Mouse (Mus musculus) lung, embryonic 15.5 days (tissue): ENCODE results near the gene Mymk. TPM values are rescaled to one million over a fixed set of nuclear protein-coding genes. Genes with fewer than 3 reads are reported as not detected.

Experiments
- ATAC-seq: fragments of 200-750 bp; cut with Nextera tagmentation; 2 replicates; pipeline ENCODE4 v1.8.0; 2017; ENCODE audit warnings: moderate number of reproducible peaks, borderline replicate concordance; ENCODE audit not compliant: low FRiP score, low TSS enrichment; ENCODE audit errors: extremely low read depth
- H3K27ac ChIP-seq: fragments of 300-500 bp; sonication (generic); 2 replicates; pipeline ENCODE4 v1.5.1; 2015; ENCODE audit warnings: moderate library complexity, mild to moderate bottlenecking, inconsistent platforms
- H3K27me3 ChIP-seq: fragments of 300-500 bp; sonication (generic); 2 replicates; pipeline ENCODE4 v1.6.1; 2015; ENCODE audit warnings: inconsistent platforms
- H3K36me3 ChIP-seq: fragments of 300-500 bp; sonication (generic); 2 replicates; pipeline ENCODE4 v1.6.1; 2015; ENCODE audit warnings: inconsistent platforms
- H3K4me1 ChIP-seq: fragments of 300-500 bp; sonication (generic); 2 replicates; pipeline ENCODE4 v1.6.1; 2015; ENCODE audit warnings: inconsistent platforms
- H3K4me2 ChIP-seq: fragments of 300-500 bp; sonication (generic); 2 replicates; pipeline ENCODE4 v1.6.1; 2015; ENCODE audit warnings: inconsistent platforms, mild to moderate bottlenecking, moderate library complexity
- H3K4me3 ChIP-seq: fragments of 300-500 bp; sonication (generic); 2 replicates; pipeline ENCODE4 v1.5.1; 2015; ENCODE audit warnings: mild to moderate bottlenecking, inconsistent platforms
- H3K9ac ChIP-seq: fragments of 300-500 bp; sonication (generic); 2 replicates; pipeline ENCODE4 v1.6.1; 2015; ENCODE audit warnings: inconsistent platforms
- H3K9me3 ChIP-seq: fragments of 300-500 bp; sonication (generic); 2 replicates; pipeline ENCODE4 v1.6.1; 2016; ENCODE audit warnings: inconsistent platforms
- WGBS: fragments of 180-500 bp; shearing (Covaris S2); methylation state at CpG from one replicate; pipeline ENCODE4 v1.1.7; 2015; 5-methylcytosine and 5-hydroxymethylcytosine counted together
- polyA plus RNA-seq: library from polyadenylated mRNA; unstranded; fragments of >200 nt; fragmentation: Nextera tagmentation; extraction: Ambion mirVana; gene quantifications from 2 replicates; pipeline ENCODE4 v1.2.1, GENCODE M21; 2015

Gene Mymk
- polyA plus RNA-seq, 1 experiment from 2014 or later = 0.49 TPM

DNA sequence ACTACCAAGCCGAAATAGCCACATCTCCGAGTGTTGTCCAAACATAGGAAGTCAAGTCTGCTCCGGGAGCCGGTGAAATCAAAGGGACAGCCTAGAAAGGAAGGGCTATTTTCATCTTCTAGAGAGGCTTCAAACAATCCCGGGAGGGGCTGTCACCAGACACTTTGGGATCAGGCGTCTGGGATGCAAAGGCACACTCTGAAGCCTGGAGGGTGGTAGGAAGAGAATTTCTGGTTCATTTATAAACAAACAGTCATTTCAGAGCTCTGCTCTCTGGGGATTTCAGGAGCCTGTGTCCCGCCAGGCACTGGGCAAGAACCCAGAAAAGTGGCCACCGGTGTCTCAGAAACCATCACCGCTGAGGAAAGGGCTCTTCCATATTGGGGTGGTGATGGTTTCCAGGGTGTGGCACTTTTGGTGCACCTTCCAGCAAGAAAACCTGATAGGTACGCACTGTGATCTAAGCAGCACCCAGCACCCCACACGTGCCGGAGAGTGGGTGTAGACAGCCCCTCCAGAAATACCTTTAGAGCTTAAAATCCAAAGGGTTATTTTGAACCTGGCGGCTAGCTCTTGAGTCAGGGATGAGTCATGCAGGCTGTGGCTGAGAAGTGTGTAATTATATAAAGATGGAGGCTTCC lies 24.5 kb upstream of the Mymk start:
- Histone ChIP-seq H3K4me3 (no peak overlapping the region), H3K4me1 (peaks cover 37% of the 10 kb centered on the region), H3K9me3 (no peaks in the 10 kb centered on the region), H3K27me3 (no peaks in the 10 kb centered on the region), H3K27ac (peak overlapping the region; percentile 75), H3K9ac (no peak overlapping the region), H3K36me3 (no peaks in the 10 kb centered on the region), H3K4me2 (no peak overlapping the region)
- 28% methylated on average over 13 of the region's 13 CpGs for WGBS
- ATAC-seq = peak; percentile 58

- Histone ChIP-seq H3K27ac (peak overlapping the region; percentile 75), H3K4me2 (no peak overlapping the region), H3K4me3 (no peak overlapping the region), H3K27me3 (no peaks in the 10 kb centered on the region), H3K36me3 (no peaks in the 10 kb centered on the region), H3K9ac (no peak overlapping the region), H3K4me1 (peaks cover 37% of the 10 kb centered on the region), H3K9me3 (no peaks in the 10 kb centered on the region)
- no peak for ATAC-seq
- 93% methylated on average over 7 of the region's 7 CpGs for WGBS
These were observed 23.2 kb upstream of the Mymk start for GRCm38 (mm10) chr2:27095178-27095577.

GRCm38 (mm10) chr2:27089238-27089637 lies 17.3 kb upstream of the Mymk start:
- Histone ChIP-seq H3K4me1 (peaks cover 54% of the 10 kb centered on the region), H3K9ac (no peak overlapping the region), H3K27me3 (no peaks in the 10 kb centered on the region), H3K9me3 (no peaks in the 10 kb centered on the region), H3K4me3 (no peak overlapping the region), H3K27ac (peak overlapping the region; percentile 92), H3K36me3 (no peaks in the 10 kb centered on the region), H3K4me2 (no peak overlapping the region)
- no peak for ATAC-seq
- 36% methylated on average over 1 of the region's 1 CpGs for WGBS

DNA sequence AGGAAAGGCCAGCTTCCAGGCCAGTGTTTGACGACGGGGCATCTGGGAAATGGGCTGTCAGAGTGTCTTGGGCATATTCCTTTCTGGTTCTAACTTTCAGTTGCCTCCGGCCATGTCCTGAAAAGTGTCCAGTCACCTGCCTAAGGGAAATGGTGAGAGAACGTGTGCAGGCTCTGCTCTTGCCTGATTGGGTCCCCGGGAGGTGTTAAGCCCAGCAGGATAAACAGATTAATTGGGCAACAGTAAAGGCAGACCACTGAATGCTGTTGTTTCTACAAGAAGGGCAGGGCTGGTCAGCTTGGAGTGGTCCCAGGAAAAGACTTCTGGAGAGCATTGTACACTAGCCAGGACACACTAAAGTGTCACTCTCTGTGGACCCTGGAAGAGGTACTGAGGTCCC lies 16.7 kb upstream of the Mymk start:
- 0 out of 2 replicates have a peak overlapping the region, but pooled peaks have one; percentile 1 for H3K4me2 ChIP-seq
- no peaks in the 10 kb centered on the region for H3K36me3 ChIP-seq
- peaks cover 60% of the 10 kb centered on the region for H3K4me1 ChIP-seq
- H3K27ac ChIP-seq = peak overlapping the region; percentile 92
- no peaks in the 10 kb centered on the region for H3K27me3 ChIP-seq
- H3K9ac ChIP-seq = 0 out of 2 replicates have a peak overlapping the region, but pooled peaks have one; percentile 10
- H3K9me3 ChIP-seq = no peaks in the 10 kb centered on the region
- no peak overlapping the region for H3K4me3 ChIP-seq
- no peak for ATAC-seq
- 46% methylated on average over 5 of the region's 5 CpGs for WGBS

DNA sequence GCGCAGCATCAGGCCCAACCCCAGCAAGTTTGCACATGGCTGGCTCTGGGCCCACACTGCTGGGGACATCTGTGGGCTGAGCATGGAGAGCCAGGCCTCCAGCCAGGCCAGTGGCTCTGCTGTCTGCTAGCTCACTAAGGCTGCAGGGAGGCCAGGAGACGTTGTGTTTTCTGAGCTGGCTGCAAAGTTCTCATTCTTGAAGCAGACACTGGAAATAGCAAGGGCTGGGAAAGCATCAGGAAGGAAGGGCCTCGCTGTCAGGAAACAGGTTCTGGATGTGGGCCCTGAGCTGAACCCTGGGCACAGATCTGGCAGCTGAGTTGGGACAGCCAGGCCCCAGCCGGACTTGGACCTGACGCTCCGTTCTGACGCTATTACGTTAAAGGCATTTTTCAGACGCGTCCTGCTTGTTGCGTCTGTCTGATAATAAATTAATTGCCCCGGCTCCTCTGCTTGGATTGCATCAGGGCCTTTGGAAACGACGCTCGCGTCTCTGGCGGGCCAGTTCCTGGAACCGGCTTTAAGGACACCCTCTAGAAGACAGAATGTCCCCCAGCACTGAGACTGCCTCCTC lies 16.2 kb upstream of the Mymk start:
- H3K27ac ChIP-seq = peak overlapping the region; percentile 92
- no peaks in the 10 kb centered on the region for H3K9me3 ChIP-seq
- H3K27me3 ChIP-seq = no peaks in the 10 kb centered on the region
- peaks cover 63% of the 10 kb centered on the region for H3K4me1 ChIP-seq
- 0 out of 2 replicates have a peak overlapping the region, but pooled peaks have one; percentile 1 for H3K4me2 ChIP-seq
- 0 out of 2 replicates have a peak overlapping the region, but pooled peaks have one; percentile 10 for H3K9ac ChIP-seq
- H3K4me3 ChIP-seq = no peak overlapping the region
- peak; percentile 88 for ATAC-seq
- WGBS = 31% methylated on average over 18 of the region's 18 CpGs
- H3K36me3 ChIP-seq = no peaks in the 10 kb centered on the region

- no peak for ATAC-seq
- Histone ChIP-seq H3K36me3 (no peaks in the 10 kb centered on the region), H3K4me3 (no peak overlapping the region), H3K4me1 (peaks cover 63% of the 10 kb centered on the region), H3K27ac (peak overlapping the region; percentile 92), H3K9me3 (no peaks in the 10 kb centered on the region), H3K4me2 (no peak overlapping the region), H3K9ac (no peak overlapping the region), H3K27me3 (no peaks in the 10 kb centered on the region; the same call in 1 of the 2 replicates)
- WGBS = 79% methylated on average over 5 of the region's 5 CpGs
These were observed 15.6 kb upstream of the Mymk start for GRCm38 (mm10) chr2:27087581-27087980.

GRCm38 (mm10) chr2:27086483-27087010 lies 14.6 kb upstream of the Mymk start:
- 58% methylated on average over 4 of the region's 4 CpGs for WGBS
- Histone ChIP-seq H3K36me3 (no peaks in the 10 kb centered on the region), H3K9me3 (no peaks in the 10 kb centered on the region), H3K4me3 (no peak overlapping the region), H3K4me2 (no peak overlapping the region), H3K4me1 (peaks cover 63% of the 10 kb centered on the region), H3K27ac (no peak overlapping the region), H3K27me3 (no peaks in the 10 kb centered on the region; the same call in 1 of the 2 replicates), H3K9ac (no peak overlapping the region)
- ATAC-seq = no peak

- peaks cover 63% of the 10 kb centered on the region for H3K4me1 ChIP-seq
- 17% methylated on average over 2 of the region's 2 CpGs for WGBS
- H3K9ac ChIP-seq = no peak overlapping the region
- H3K36me3 ChIP-seq = no peaks in the 10 kb centered on the region
- no peaks in the 10 kb centered on the region for H3K9me3 ChIP-seq
- H3K27ac ChIP-seq = peak overlapping the region; percentile 42; the same call in 1 of the 2 replicates
- H3K27me3 ChIP-seq = no peaks in the 10 kb centered on the region; the same call in 1 of the 2 replicates
- H3K4me2 ChIP-seq = no peak overlapping the region
- no peak overlapping the region for H3K4me3 ChIP-seq
- ATAC-seq = no peak
These were observed 13.8 kb upstream of the Mymk start for GRCm38 (mm10) chr2:27085801-27086200.

GRCm38 (mm10) chr2:27084963-27085362 lies 13.0 kb upstream of the Mymk start:
- H3K27ac ChIP-seq = 0 out of 2 replicates have a peak overlapping the region, but pooled peaks have one; percentile 42
- no peaks in the 10 kb centered on the region for H3K9me3 ChIP-seq
- no peak overlapping the region for H3K9ac ChIP-seq
- H3K4me2 ChIP-seq = no peak overlapping the region
- H3K4me1 ChIP-seq = peaks cover 63% of the 10 kb centered on the region
- WGBS = 31% methylated on average over 8 of the region's 8 CpGs
- no peaks in the 10 kb centered on the region; the same call in 1 of the 2 replicates for H3K27me3 ChIP-seq
- ATAC-seq = no peak
- no peaks in the 10 kb centered on the region for H3K36me3 ChIP-seq
- no peak overlapping the region for H3K4me3 ChIP-seq

GRCm38 (mm10) chr2:27083761-27084475 lies 11.9 kb upstream of the Mymk start:
- Histone ChIP-seq H3K9me3 (no peaks in the 10 kb centered on the region), H3K27me3 (no peaks in the 10 kb centered on the region; the same call in 1 of the 2 replicates), H3K4me1 (peaks cover 66% of the 10 kb centered on the region), H3K27ac (no peak overlapping the region), H3K4me3 (no peak overlapping the region), H3K9ac (no peak overlapping the region), H3K4me2 (no peak overlapping the region), H3K36me3 (no peaks in the 10 kb centered on the region)
- no peak for ATAC-seq
- 58% methylated on average over 12 of the region's 12 CpGs for WGBS

DNA sequence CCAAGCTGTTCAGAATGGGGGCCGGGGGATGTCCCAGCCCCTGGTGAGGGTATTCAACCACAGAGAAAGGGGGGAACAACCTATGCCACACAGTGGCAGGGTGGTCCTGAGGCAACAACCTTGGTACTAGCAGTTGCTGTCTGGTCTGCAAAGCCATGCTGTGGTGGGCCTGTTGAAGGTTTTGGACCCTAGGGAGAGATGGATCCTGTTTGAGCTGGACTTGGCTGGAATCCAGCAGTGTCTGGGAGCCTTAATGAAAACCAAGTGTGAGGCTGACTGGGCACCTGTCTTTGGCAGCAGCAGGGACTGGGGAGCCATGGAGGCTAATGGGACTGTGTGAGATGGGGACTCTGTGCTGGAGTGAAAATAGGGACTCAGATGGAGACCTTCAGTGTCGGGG lies 7.7 kb upstream of the Mymk start:
- H3K9me3 ChIP-seq = no peaks in the 10 kb centered on the region
- H3K27ac ChIP-seq = peak overlapping the region; percentile 34
- H3K4me2 ChIP-seq = peak overlapping the region; percentile 48
- ATAC-seq = 0 out of 2 replicates have a peak, but pooled peaks have one; percentile 1
- H3K9ac ChIP-seq = peak overlapping the region; percentile 30
- WGBS = 42% methylated on average over 2 of the region's 2 CpGs
- H3K4me3 ChIP-seq = peak overlapping the region; percentile 27
- no peaks in the 10 kb centered on the region for H3K36me3 ChIP-seq
- peaks cover 50% of the 10 kb centered on the region for H3K4me1 ChIP-seq
- peaks cover 6% of the 10 kb centered on the region; the same call in 1 of the 2 replicates for H3K27me3 ChIP-seq
